Mouse (Mus musculus) E14TG2a.4 (cell line): ENCODE data around the gene Rapgef4.

Source experiments
- CTCF ChIP-seq: conservative IDR thresholded peaks from 2 replicates; pipeline ENCODE4 v1.5.1; 2014; ENCODE audit warnings: low read length
- POU5F1 ChIP-seq: IDR thresholded peaks from 2 replicates; pipeline ENCODE4 v1.6.1; 2014; ENCODE audit warnings: low read length, borderline replicate concordance

DNA sequence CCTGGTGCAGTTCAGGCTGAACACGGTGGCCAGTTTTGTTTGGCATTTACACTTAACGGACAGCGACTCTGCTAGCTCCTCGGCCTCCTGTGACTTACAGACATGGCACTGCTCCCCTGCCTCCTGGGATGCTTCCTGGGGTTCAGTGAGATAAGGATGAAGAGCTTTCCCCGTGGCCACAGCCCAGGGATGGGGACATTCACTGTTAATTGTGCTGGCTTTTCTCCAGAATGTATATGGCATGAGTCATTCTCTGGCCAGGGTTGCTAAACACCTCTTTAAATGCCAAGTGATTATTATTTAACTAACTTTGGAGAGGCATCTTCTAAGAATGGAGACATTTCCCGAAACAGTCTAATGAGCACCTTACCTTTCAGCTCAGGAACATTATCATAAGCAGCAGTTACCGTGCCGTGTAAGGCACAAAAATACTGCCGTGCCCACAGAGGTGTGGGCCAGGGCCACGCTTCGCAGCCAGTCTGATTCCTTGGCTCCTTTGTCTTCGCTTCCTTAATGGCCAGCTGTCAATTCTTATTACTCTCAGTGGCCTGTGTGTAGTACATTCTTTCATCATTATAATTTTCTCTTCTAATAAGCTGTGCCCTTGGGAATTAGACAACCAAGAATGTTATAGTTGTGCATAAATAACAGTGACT lies 126.6 kb downstream of the Rapgef4 start:
- TF ChIP-seq CTCF (no peak), POU5F1 (no peak)
